Mouse (Mus musculus): ENCODE data around the gene Dad1. TPM values are rescaled to one million over a fixed set of nuclear protein-coding genes. Genes with fewer than 3 reads are reported as not detected.

Gene Dad1
- polyA plus RNA-seq, 1 experiment from 2014 or later: 237 TPM

DNA sequence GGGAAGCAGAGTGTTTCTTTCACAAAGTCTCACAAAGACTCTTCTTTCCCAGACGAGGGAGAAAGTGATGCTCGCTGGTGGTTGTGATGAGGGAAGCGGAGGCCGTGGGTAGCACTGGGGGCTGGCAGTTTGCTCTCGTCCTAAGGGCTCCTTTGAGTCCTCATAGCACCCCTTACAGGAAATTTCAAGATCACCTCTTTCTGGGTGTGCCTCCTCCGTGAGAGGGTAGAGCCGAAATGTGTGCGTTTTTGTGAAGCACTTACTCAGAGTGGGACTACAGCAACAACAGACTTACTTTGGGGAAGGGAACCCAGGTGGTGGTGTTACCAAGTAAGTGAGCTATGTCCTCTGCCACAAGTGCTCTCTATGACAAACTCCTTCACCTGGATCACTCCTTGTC is 42.7 kb downstream of the Dad1 start:
- 84% methylated on average over 8 of the region's 8 CpGs for WGBS (ENCODE audit: insufficient replicate concordance)
- no peaks in the 10 kb centered on the region for H3K9me3 ChIP-seq (replicated peaks)
- ATAC-seq: no peak
- peaks cover 15% of the 10 kb centered on the region; the same call in 1 of the 2 replicates for H3K27me3 ChIP-seq (replicated peaks)
- peaks cover 27% of the 10 kb centered on the region for H3K4me1 ChIP-seq
- no peak overlapping the region for H3K4me3 ChIP-seq
- no peak overlapping the region for H3K27ac ChIP-seq
- H3K36me3 ChIP-seq: no peaks in the 10 kb centered on the region
- H3K9ac ChIP-seq: no peak overlapping the region
- H3K4me2 ChIP-seq: no peak overlapping the region

DNA sequence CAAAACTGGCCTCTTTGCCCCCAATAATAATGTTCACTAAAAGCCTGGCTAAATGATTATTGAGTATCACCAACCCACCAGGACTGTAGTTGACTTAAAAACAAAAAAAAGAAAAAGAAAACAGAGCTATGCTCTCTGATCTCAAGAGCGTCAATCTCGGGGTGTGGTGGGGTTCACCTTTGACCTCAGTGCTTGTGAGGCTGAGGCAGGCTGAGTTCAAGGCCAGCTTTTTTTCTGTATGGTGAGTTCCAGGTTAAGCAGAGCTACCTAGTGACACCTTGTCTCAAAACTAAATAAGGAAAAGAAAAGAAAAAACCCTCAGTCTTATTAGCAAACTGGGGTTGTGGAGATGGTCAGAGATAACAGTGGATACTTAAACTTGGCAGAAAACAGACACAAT is 43.5 kb downstream of the Dad1 start:
- Histone ChIP-seq H3K4me3 (no peak overlapping the region), H3K9me3 (replicated peaks) (no peaks in the 10 kb centered on the region), H3K36me3 (no peaks in the 10 kb centered on the region), H3K9ac (no peak overlapping the region), H3K27me3 (replicated peaks) (peaks cover 10% of the 10 kb centered on the region; the same call in 1 of the 2 replicates), H3K4me1 (peaks cover 35% of the 10 kb centered on the region), H3K27ac (no peak overlapping the region), H3K4me2 (no peak overlapping the region)
- no peak for ATAC-seq
- WGBS (ENCODE audit: insufficient replicate concordance): 79% methylated on average over 2 of the region's 2 CpGs

- Histone ChIP-seq H3K4me1 (peaks cover 39% of the 10 kb centered on the region), H3K9me3 (replicated peaks) (no peaks in the 10 kb centered on the region), H3K4me3 (no peak overlapping the region), H3K36me3 (no peaks in the 10 kb centered on the region), H3K27me3 (replicated peaks) (peaks cover 10% of the 10 kb centered on the region; the same call in 1 of the 2 replicates), H3K27ac (no peak overlapping the region), H3K4me2 (no peak overlapping the region), H3K9ac (no peak overlapping the region)
- WGBS (ENCODE audit: insufficient replicate concordance): 71% methylated on average over 5 of the region's 5 CpGs
- no peak for ATAC-seq
Observed at GRCm38 (mm10) chr14:54209932-54210331, 44.0 kb downstream of the Dad1 start.

DNA sequence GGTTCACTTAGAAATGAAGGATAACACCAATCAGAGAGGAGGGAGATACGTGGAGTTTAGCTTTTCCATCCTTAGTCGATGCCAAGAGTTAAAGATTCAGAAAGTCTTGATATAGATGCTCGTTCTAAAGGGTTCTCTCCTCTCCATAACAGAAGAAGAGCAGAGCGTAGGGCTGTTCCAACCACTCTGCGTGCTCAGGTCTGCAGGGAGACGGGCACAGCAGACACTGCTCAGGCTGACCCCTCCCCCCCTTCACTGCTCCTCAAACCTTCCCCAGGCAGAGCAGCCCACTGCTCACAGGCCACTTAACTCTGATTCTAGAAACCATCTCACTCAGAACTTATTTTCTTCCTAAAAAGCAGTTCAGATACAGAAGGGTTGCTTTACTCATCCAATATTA is 45.2 kb downstream of the Dad1 start:
- no peak overlapping the region for H3K4me3 ChIP-seq
- ATAC-seq: no peak
- H3K9ac ChIP-seq: no peak overlapping the region
- H3K27ac ChIP-seq: no peak overlapping the region
- H3K36me3 ChIP-seq: no peaks in the 10 kb centered on the region
- no peaks in the 10 kb centered on the region for H3K9me3 ChIP-seq (replicated peaks)
- WGBS (ENCODE audit: insufficient replicate concordance): 67% methylated on average over 6 of the region's 6 CpGs
- no peak overlapping the region for H3K4me2 ChIP-seq
- peaks cover 51% of the 10 kb centered on the region for H3K4me1 ChIP-seq
- H3K27me3 ChIP-seq (replicated peaks): peaks cover 10% of the 10 kb centered on the region; the same call in 1 of the 2 replicates

- H3K9ac ChIP-seq: no peak overlapping the region
- 50% methylated on average over 5 of the region's 5 CpGs for WGBS (ENCODE audit: insufficient replicate concordance)
- no peaks in the 10 kb centered on the region for H3K36me3 ChIP-seq
- no peaks in the 10 kb centered on the region for H3K9me3 ChIP-seq (replicated peaks)
- peak overlapping the region; percentile 46 for H3K27ac ChIP-seq
- H3K4me1 ChIP-seq: peaks cover 58% of the 10 kb centered on the region
- no peak overlapping the region for H3K4me3 ChIP-seq
- peaks cover 10% of the 10 kb centered on the region; the same call in 1 of the 2 replicates for H3K27me3 ChIP-seq (replicated peaks)
- H3K4me2 ChIP-seq: peak overlapping the region; percentile 29
- ATAC-seq: peak; percentile 56
Observed at GRCm38 (mm10) chr14:54207924-54208323, 46.0 kb downstream of the Dad1 start.

DNA sequence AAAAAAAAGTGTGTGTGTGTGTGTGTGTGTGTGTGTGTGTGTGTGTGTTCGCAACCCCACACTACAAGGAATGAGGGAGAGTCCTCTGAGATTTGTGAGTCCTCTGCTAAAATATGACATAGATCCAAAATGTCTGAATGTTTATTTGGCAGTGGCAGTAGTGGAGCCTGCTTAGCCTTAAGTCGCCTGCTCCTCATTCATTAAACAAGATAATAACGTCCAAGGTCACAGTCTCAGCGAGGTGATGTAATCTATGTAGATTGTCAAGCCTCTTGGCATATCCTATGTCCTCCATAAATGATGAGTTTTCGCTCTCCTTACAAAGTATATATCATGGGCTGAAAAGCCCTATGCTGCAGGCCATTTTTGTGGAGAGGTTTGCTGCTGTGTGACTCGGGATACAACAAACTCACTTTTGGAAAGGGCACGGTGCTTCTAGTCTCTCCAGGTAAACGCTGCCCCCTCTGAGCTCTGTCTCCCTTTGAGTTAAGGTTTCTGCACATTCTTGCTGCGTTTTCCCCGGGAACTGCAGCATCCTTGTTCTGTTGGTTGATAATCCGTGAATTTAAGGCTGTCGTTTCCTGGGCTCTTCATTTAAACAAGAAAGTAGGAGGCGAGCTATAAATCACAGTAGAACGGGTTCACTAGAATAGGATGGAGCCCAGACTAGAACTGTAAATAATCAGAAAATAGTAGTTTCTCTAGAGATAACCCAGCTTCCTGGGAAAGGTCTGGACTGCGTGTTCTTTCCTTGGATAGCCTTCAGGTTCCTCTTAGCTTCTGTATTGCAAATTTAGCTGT is 47.0 kb downstream of the Dad1 start:
- Histone ChIP-seq H3K36me3 (no peaks in the 10 kb centered on the region), H3K9ac (no peak overlapping the region), H3K4me1 (peaks cover 58% of the 10 kb centered on the region), H3K4me3 (no peak overlapping the region), H3K27me3 (replicated peaks) (peaks cover 10% of the 10 kb centered on the region; the same call in 1 of the 2 replicates), H3K4me2 (no peak overlapping the region), H3K9me3 (replicated peaks) (no peaks in the 10 kb centered on the region), H3K27ac (no peak overlapping the region)
- WGBS (ENCODE audit: insufficient replicate concordance): 64% methylated on average over 15 of the region's 15 CpGs
- ATAC-seq: no peak

- Histone ChIP-seq H3K9me3 (replicated peaks) (no peaks in the 10 kb centered on the region), H3K27me3 (replicated peaks) (peaks cover 9% of the 10 kb centered on the region; the same call in 1 of the 2 replicates), H3K36me3 (no peaks in the 10 kb centered on the region), H3K9ac (no peak overlapping the region), H3K4me2 (no peak overlapping the region), H3K4me1 (peaks cover 58% of the 10 kb centered on the region), H3K27ac (no peak overlapping the region), H3K4me3 (no peak overlapping the region)
- 72% methylated on average over 5 of the region's 5 CpGs for WGBS (ENCODE audit: insufficient replicate concordance)
- ATAC-seq: no peak
Observed at GRCm38 (mm10) chr14:54206309-54206708, 47.6 kb downstream of the Dad1 start.

GRCm38 (mm10) chr14:54205904-54206303 is 48.0 kb downstream of the Dad1 start:
- Histone ChIP-seq H3K27ac (no peak overlapping the region), H3K27me3 (replicated peaks) (peaks cover 13% of the 10 kb centered on the region; the same call in 1 of the 2 replicates), H3K4me1 (peaks cover 58% of the 10 kb centered on the region), H3K9me3 (replicated peaks) (no peaks in the 10 kb centered on the region), H3K9ac (no peak overlapping the region), H3K4me3 (no peak overlapping the region), H3K36me3 (no peaks in the 10 kb centered on the region), H3K4me2 (no peak overlapping the region)
- no peak for ATAC-seq
- WGBS (ENCODE audit: insufficient replicate concordance): 64% methylated on average over 6 of the region's 6 CpGs

GRCm38 (mm10) chr14:54204786-54205185 is 49.1 kb downstream of the Dad1 start:
- H3K9ac ChIP-seq: no peak overlapping the region
- no peaks in the 10 kb centered on the region for H3K36me3 ChIP-seq
- ATAC-seq: no peak
- peak overlapping the region; percentile 57 for H3K4me2 ChIP-seq
- peak overlapping the region; percentile 45 for H3K27ac ChIP-seq
- H3K4me3 ChIP-seq: no peak overlapping the region
- H3K9me3 ChIP-seq (replicated peaks): no peaks in the 10 kb centered on the region
- 0 out of 2 replicates have a peak, but pooled peaks cover 11% of the 10 kb centered on the region for H3K27me3 ChIP-seq (replicated peaks)
- peaks cover 63% of the 10 kb centered on the region for H3K4me1 ChIP-seq
- 62% methylated on average over 4 of the region's 4 CpGs for WGBS (ENCODE audit: insufficient replicate concordance)

GRCm38 (mm10) chr14:54204311-54204710 is 49.6 kb downstream of the Dad1 start:
- H3K4me1 ChIP-seq: peaks cover 63% of the 10 kb centered on the region
- peak overlapping the region; percentile 61 for H3K27ac ChIP-seq
- peak; percentile 96 for ATAC-seq
- H3K36me3 ChIP-seq: no peaks in the 10 kb centered on the region
- H3K4me2 ChIP-seq: peak overlapping the region; percentile 57
- WGBS (ENCODE audit: insufficient replicate concordance): 17% methylated on average over 8 of the region's 8 CpGs
- no peak overlapping the region for H3K4me3 ChIP-seq
- H3K27me3 ChIP-seq (replicated peaks): 0 out of 2 replicates have a peak, but pooled peaks cover 12% of the 10 kb centered on the region
- 0 out of 2 replicates have a peak overlapping the region, but pooled peaks have one; percentile 3 for H3K9ac ChIP-seq
- no peaks in the 10 kb centered on the region for H3K9me3 ChIP-seq (replicated peaks)

DNA sequence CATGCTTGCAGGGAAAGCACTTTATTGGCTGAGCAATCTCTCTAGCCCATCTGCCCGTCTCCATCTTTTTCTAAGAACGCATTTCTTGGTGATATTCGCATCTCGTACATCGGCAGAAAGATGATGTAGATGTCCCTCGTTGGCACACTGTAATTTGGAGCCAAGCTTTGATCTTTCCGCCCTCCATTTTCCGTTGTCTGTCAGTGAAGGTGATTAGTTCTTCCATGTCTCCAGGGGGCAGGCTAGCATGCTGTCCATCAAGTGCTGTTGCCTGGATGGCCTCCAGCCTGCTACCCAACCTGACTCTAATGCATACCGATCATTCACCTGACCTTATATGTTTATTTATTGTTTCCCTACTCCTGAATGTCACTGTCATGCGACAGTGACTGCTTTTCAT is 50.1 kb downstream of the Dad1 start:
- H3K4me3 ChIP-seq: no peak overlapping the region
- peak overlapping the region; percentile 61 for H3K27ac ChIP-seq
- 86% methylated on average over 10 of the region's 10 CpGs for WGBS (ENCODE audit: insufficient replicate concordance)
- peaks cover 61% of the 10 kb centered on the region for H3K4me1 ChIP-seq
- H3K27me3 ChIP-seq (replicated peaks): 0 out of 2 replicates have a peak, but pooled peaks cover 12% of the 10 kb centered on the region
- no peaks in the 10 kb centered on the region for H3K9me3 ChIP-seq (replicated peaks)
- peak overlapping the region; percentile 57 for H3K4me2 ChIP-seq
- H3K9ac ChIP-seq: 0 out of 2 replicates have a peak overlapping the region, but pooled peaks have one; percentile 3
- ATAC-seq: 0 out of 2 replicates have a peak, but pooled peaks have one; percentile 34
- H3K36me3 ChIP-seq: no peaks in the 10 kb centered on the region

- Histone ChIP-seq H3K27me3 (replicated peaks) (0 out of 2 replicates have a peak, but pooled peaks cover 12% of the 10 kb centered on the region), H3K9me3 (replicated peaks) (no peaks in the 10 kb centered on the region), H3K4me3 (no peak overlapping the region), H3K4me1 (peaks cover 56% of the 10 kb centered on the region), H3K4me2 (no peak overlapping the region), H3K9ac (no peak overlapping the region), H3K36me3 (no peaks in the 10 kb centered on the region), H3K27ac (peak overlapping the region; percentile 61; the same call in 1 of the 2 replicates)
- 95% methylated on average over 6 of the region's 6 CpGs for WGBS (ENCODE audit: insufficient replicate concordance)
- ATAC-seq: no peak
Observed at GRCm38 (mm10) chr14:54203207-54203606, 50.7 kb downstream of the Dad1 start.
